Mouse (Mus musculus): ENCODE measurements at regions not wholly inside any gene's neighbourhood (a gene's known extent, or its start where the extent isn't known, plus 50 kb on each side); places are given as distances from the start of the nearest gene placed in this dataset.

DNA sequence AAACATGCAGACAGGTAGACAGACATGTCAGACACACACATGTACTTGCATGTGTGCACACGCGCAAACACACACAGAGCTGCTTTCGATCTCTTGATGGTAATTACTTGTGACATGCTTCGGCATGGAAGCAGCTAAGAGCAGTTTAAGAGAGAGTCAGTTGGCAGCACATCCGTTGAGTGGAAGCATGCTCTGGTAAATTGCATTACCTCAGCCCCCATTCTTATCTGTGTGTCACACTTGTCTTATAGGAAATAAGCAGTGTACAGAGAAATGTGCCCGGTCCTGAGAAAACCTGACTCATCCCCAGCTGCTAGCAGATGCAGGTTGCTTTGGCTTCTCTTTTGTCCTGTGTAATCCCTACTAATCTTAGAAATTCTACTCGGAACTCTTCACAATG, 80.0 kb upstream of the Tmem150c start:
- Histone ChIP-seq H3K27me3 (no peaks in the 10 kb centered on the region), H3K4me3 (no peak overlapping the region), H3K4me1 (peaks cover 5% of the 10 kb centered on the region; the same call in 1 of the 2 replicates), H3K9me3 (no peaks in the 10 kb centered on the region), H3K4me2 (replicated peaks) (no peak overlapping the region), H3K9ac (replicated peaks) (no peak overlapping the region), H3K36me3 (no peaks in the 10 kb centered on the region), H3K27ac (replicated peaks) (no peak overlapping the region)
- ATAC-seq (ENCODE audit: low FRiP score, low read depth), result no peak
- 56% methylated on average over 7 of the region's 7 CpGs for WGBS

- no peak overlapping the region for H3K4me2 ChIP-seq (replicated peaks)
Measured at GRCm38 (mm10) chr5:100238287-100239036, 78.9 kb upstream of the Tmem150c start.

GRCm38 (mm10) chr5:100237674-100238278, 78.2 kb upstream of the Tmem150c start:
- no peak for ATAC-seq (ENCODE audit: low FRiP score, low read depth)
- Histone ChIP-seq H3K27me3 (no peaks in the 10 kb centered on the region), H3K9me3 (no peaks in the 10 kb centered on the region), H3K4me2 (replicated peaks) (no peak overlapping the region), H3K27ac (replicated peaks) (no peak overlapping the region), H3K9ac (replicated peaks) (no peak overlapping the region), H3K36me3 (no peaks in the 10 kb centered on the region), H3K4me1 (peaks cover 5% of the 10 kb centered on the region; the same call in 1 of the 2 replicates), H3K4me3 (no peak overlapping the region)
- WGBS, result 92% methylated on average over 12 of the region's 12 CpGs

More at GRCm38 (mm10) chr5:100238287-100239036, 78.9 kb upstream of the Tmem150c start:
- Histone ChIP-seq H3K36me3 (no peaks in the 10 kb centered on the region), H3K9me3 (no peaks in the 10 kb centered on the region), H3K4me3 (no peak overlapping the region), H3K27ac (replicated peaks) (no peak overlapping the region), H3K9ac (replicated peaks) (no peak overlapping the region), H3K27me3 (no peaks in the 10 kb centered on the region), H3K4me1 (peaks cover 5% of the 10 kb centered on the region; the same call in 1 of the 2 replicates)
- 82% methylated on average over 15 of the region's 15 CpGs for WGBS
- ATAC-seq (ENCODE audit: low FRiP score, low read depth), result no peak

GRCm38 (mm10) chr5:100236277-100236676, 76.7 kb upstream of the Tmem150c start:
- no peak for ATAC-seq (ENCODE audit: low FRiP score, low read depth)
- H3K36me3 ChIP-seq, result no peaks in the 10 kb centered on the region
- H3K4me3 ChIP-seq, result no peak overlapping the region
- H3K4me1 ChIP-seq, result peaks cover 5% of the 10 kb centered on the region; the same call in 1 of the 2 replicates
- H3K27me3 ChIP-seq, result no peaks in the 10 kb centered on the region
- H3K4me2 ChIP-seq (replicated peaks), result no peak overlapping the region
- H3K9ac ChIP-seq (replicated peaks), result no peak overlapping the region
- no peaks in the 10 kb centered on the region for H3K9me3 ChIP-seq
- no peak overlapping the region for H3K27ac ChIP-seq (replicated peaks)
- WGBS, result 97% methylated on average over 17 of the region's 17 CpGs

- H3K36me3 ChIP-seq, result no peaks in the 10 kb centered on the region
- H3K27ac ChIP-seq (replicated peaks), result no peak overlapping the region
- H3K4me1 ChIP-seq, result 0 out of 2 replicates have a peak, but pooled peaks cover under 1% of the 10 kb centered on the region
- no peak overlapping the region for H3K4me3 ChIP-seq
- ATAC-seq (ENCODE audit: low FRiP score, low read depth), result no peak
- no peak overlapping the region for H3K9ac ChIP-seq (replicated peaks)
- no peaks in the 10 kb centered on the region for H3K9me3 ChIP-seq
- no peak overlapping the region for H3K4me2 ChIP-seq (replicated peaks)
- no peaks in the 10 kb centered on the region for H3K27me3 ChIP-seq
- WGBS, result 65% methylated on average over 7 of the region's 7 CpGs
Measured at GRCm38 (mm10) chr5:100232076-100232475, 72.5 kb upstream of the Tmem150c start.

DNA sequence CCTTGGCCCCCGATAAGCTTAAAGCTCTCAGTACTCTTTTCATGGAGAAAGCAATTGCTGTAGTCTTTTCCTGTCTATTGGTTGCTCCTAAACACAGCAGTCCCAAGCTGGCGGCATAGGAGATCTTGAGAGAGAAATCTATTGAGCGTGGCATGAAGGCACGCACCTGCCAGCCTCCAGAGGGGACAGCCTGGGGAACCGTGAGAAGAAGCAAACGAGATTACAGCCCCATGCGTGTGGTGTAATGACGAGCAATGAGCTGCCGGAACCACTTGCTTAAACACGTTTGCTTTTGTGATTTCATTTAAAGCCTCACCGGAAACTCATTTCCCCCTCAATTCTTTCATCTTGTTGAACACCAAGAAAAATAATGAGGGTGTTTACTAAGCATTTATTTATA, 72.0 kb upstream of the Tmem150c start:
- 51% methylated on average over 11 of the region's 11 CpGs for WGBS
- Histone ChIP-seq H3K4me3 (no peak overlapping the region), H3K4me1 (0 out of 2 replicates have a peak, but pooled peaks cover 5% of the 10 kb centered on the region), H3K9me3 (no peaks in the 10 kb centered on the region), H3K27ac (replicated peaks) (no peak overlapping the region), H3K4me2 (replicated peaks) (no peak overlapping the region), H3K27me3 (no peaks in the 10 kb centered on the region), H3K36me3 (no peaks in the 10 kb centered on the region), H3K9ac (replicated peaks) (no peak overlapping the region)
- no peak for ATAC-seq (ENCODE audit: low FRiP score, low read depth)

DNA sequence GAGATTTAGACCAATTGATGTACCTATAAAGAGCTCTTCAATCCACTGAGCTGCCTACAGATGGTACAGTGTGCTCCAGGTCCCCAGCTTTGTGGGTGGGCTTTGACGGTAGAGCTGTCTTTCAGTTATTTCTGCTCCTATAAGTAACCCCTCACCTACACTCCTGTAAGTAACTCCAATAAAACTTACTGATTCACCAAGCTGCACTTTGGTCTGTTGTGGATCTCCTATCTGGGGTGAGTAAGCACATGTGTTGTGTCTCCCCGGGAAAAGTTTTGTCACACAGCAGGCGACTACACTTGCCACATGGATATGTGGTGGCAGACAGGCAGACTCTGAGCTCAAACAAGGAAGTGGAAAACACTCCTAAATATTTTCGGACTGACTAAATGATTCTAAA, 70.4 kb upstream of the Tmem150c start:
- ATAC-seq (ENCODE audit: low FRiP score, low read depth), result no peak
- H3K9ac ChIP-seq (replicated peaks), result no peak overlapping the region
- no peaks in the 10 kb centered on the region for H3K27me3 ChIP-seq
- 88% methylated on average over 4 of the region's 4 CpGs for WGBS
- H3K9me3 ChIP-seq, result no peaks in the 10 kb centered on the region
- H3K4me2 ChIP-seq (replicated peaks), result no peak overlapping the region
- 0 out of 2 replicates have a peak, but pooled peaks cover 5% of the 10 kb centered on the region for H3K4me1 ChIP-seq
- no peaks in the 10 kb centered on the region for H3K36me3 ChIP-seq
- H3K27ac ChIP-seq (replicated peaks), result no peak overlapping the region
- no peak overlapping the region for H3K4me3 ChIP-seq

DNA sequence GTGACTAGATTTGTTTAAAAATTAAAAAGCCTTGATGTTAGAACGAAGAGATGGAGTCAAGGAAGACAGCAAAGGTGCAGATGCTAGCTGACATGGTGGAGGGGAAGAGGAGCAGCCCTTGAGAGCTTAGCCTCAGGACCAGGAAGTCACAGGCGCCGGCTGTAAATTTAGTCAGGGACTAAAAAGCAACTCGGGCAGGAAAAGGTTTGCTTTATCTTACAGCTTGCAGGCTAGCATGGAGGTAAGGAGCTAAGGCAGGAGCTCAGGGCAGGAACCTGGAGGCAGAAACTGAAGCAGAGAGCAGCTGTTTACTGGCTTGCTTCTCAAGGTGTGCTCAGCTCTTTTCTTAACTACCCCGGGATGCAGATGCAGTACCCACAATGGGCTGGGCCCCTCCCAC, 68.3 kb upstream of the Tmem150c start:
- Histone ChIP-seq H3K4me3 (no peak overlapping the region), H3K36me3 (no peaks in the 10 kb centered on the region), H3K27me3 (no peaks in the 10 kb centered on the region), H3K9me3 (no peaks in the 10 kb centered on the region), H3K4me1 (0 out of 2 replicates have a peak, but pooled peaks cover 5% of the 10 kb centered on the region), H3K4me2 (replicated peaks) (no peak overlapping the region), H3K27ac (replicated peaks) (no peak overlapping the region), H3K9ac (replicated peaks) (no peak overlapping the region)
- no peak for ATAC-seq (ENCODE audit: low FRiP score, low read depth)
- 80% methylated on average over 5 of the region's 5 CpGs for WGBS

- Histone ChIP-seq H3K9ac (replicated peaks) (no peak overlapping the region), H3K27ac (replicated peaks) (no peak overlapping the region), H3K27me3 (no peaks in the 10 kb centered on the region), H3K9me3 (no peaks in the 10 kb centered on the region), H3K36me3 (no peaks in the 10 kb centered on the region), H3K4me3 (no peak overlapping the region), H3K4me1 (0 out of 2 replicates have a peak, but pooled peaks cover 5% of the 10 kb centered on the region), H3K4me2 (replicated peaks) (no peak overlapping the region)
- 78% methylated on average over 17 of the region's 17 CpGs for WGBS
- ATAC-seq (ENCODE audit: low FRiP score, low read depth), result no peak
Measured at GRCm38 (mm10) chr5:100226571-100227235, 67.1 kb upstream of the Tmem150c start.

- Histone ChIP-seq H3K4me3 (no peak overlapping the region), H3K9me3 (no peaks in the 10 kb centered on the region), H3K4me2 (replicated peaks) (no peak overlapping the region), H3K36me3 (no peaks in the 10 kb centered on the region), H3K27ac (replicated peaks) (no peak overlapping the region), H3K27me3 (no peaks in the 10 kb centered on the region), H3K9ac (replicated peaks) (no peak overlapping the region), H3K4me1 (0 out of 2 replicates have a peak, but pooled peaks cover 5% of the 10 kb centered on the region)
- ATAC-seq (ENCODE audit: low FRiP score, low read depth), result no peak
- 85% methylated on average over 7 of the region's 7 CpGs for WGBS
Measured at GRCm38 (mm10) chr5:100225491-100225890, 65.9 kb upstream of the Tmem150c start.

- no peaks in the 10 kb centered on the region for H3K36me3 ChIP-seq
- 0 out of 2 replicates have a peak, but pooled peaks cover 5% of the 10 kb centered on the region for H3K4me1 ChIP-seq
- H3K27ac ChIP-seq (replicated peaks), result no peak overlapping the region
- H3K4me3 ChIP-seq, result no peak overlapping the region
- H3K9me3 ChIP-seq, result no peaks in the 10 kb centered on the region
- WGBS, result 76% methylated on average over 10 of the region's 10 CpGs
- no peaks in the 10 kb centered on the region for H3K27me3 ChIP-seq
- no peak overlapping the region for H3K9ac ChIP-seq (replicated peaks)
- H3K4me2 ChIP-seq (replicated peaks), result no peak overlapping the region
- no peak for ATAC-seq (ENCODE audit: low FRiP score, low read depth)
Measured at GRCm38 (mm10) chr5:100224773-100225363, 65.3 kb upstream of the Tmem150c start.
